Mouse (Mus musculus): Measurements from ENCODE around the gene Ltbr. TPM values are rescaled to one million over a fixed set of nuclear protein-coding genes. Genes with fewer than 3 reads are reported as not detected.

Gene Ltbr
- polyA plus RNA-seq, 1 experiment from 2014 or later: 14.0 TPM

Other genes starting within 250 kb of the Ltbr start
- 0.31 TPM in 1 of 2 replicates, not detected in the other for gene Lpar5, start 246.0 kb downstream of the Ltbr start, polyA plus RNA-seq (2016; fragmentation: Nextera tagmentation; extraction: Ambion mirVana)
- 120 and 124 TPM in 2 replicates for gene Chd4, start 217.9 kb downstream of the Ltbr start, polyA plus RNA-seq (2016; fragmentation: Nextera tagmentation; extraction: Ambion mirVana)
- gene Nop2, start 182.0 kb downstream of the Ltbr start, polyA plus RNA-seq (2016; fragmentation: Nextera tagmentation; extraction: Ambion mirVana): 62.9 and 63.6 TPM in 2 replicates
- gene Iffo1, start 168.6 kb downstream of the Ltbr start, polyA plus RNA-seq (2016; fragmentation: Nextera tagmentation; extraction: Ambion mirVana): 15.9 and 16.0 TPM in 2 replicates
- gene Gapdh, start 147.4 kb downstream of the Ltbr start, polyA plus RNA-seq (2016; fragmentation: Nextera tagmentation; extraction: Ambion mirVana): 2,231 and 2,319 TPM in 2 replicates
- 221 and 246 TPM in 2 replicates for gene Ncapd2, start 122.2 kb downstream of the Ltbr start, polyA plus RNA-seq (2016; fragmentation: Nextera tagmentation; extraction: Ambion mirVana)
- 192 and 193 TPM in 2 replicates for gene Mrpl51, start 122.1 kb downstream of the Ltbr start, polyA plus RNA-seq (2016; fragmentation: Nextera tagmentation; extraction: Ambion mirVana)
- 5.5 and 6.0 TPM in 2 replicates for gene Vamp1, start 98.3 kb downstream of the Ltbr start, polyA plus RNA-seq (2016; fragmentation: Nextera tagmentation; extraction: Ambion mirVana)
- gene Tapbpl, start 82.0 kb downstream of the Ltbr start, polyA plus RNA-seq (2016; fragmentation: Nextera tagmentation; extraction: Ambion mirVana): 1.5 and 2.1 TPM in 2 replicates
- gene Cd27, start 76.9 kb downstream of the Ltbr start, polyA plus RNA-seq (2016; fragmentation: Nextera tagmentation; extraction: Ambion mirVana): 1.6 and 1.8 TPM in 2 replicates
- gene Tuba3a, start 27.8 kb downstream of the Ltbr start, polyA plus RNA-seq (2016; fragmentation: Nextera tagmentation; extraction: Ambion mirVana): not detected in 2 replicates
- 0.24 and 0.49 TPM in 2 replicates for gene Scnn1a, start 6.8 kb upstream of the Ltbr start, polyA plus RNA-seq (2016; fragmentation: Nextera tagmentation; extraction: Ambion mirVana)
- 16.6 and 19.3 TPM in 2 replicates for gene Tnfrsf1a, start 35.5 kb upstream of the Ltbr start, polyA plus RNA-seq (2016; fragmentation: Nextera tagmentation; extraction: Ambion mirVana)
- gene Plekhg6, start 66.9 kb upstream of the Ltbr start, polyA plus RNA-seq (2016; fragmentation: Nextera tagmentation; extraction: Ambion mirVana): 0.05 and 0.09 TPM in 2 replicates
- 44.2 and 45.3 TPM in 2 replicates for gene Cd9, start 180.9 kb upstream of the Ltbr start, polyA plus RNA-seq (2016; fragmentation: Nextera tagmentation; extraction: Ambion mirVana)
- gene Vwf, start 232.9 kb upstream of the Ltbr start, polyA plus RNA-seq (2016; fragmentation: Nextera tagmentation; extraction: Ambion mirVana): 7.9 and 10.3 TPM in 2 replicates

All from forebrain, embryonic 12.5 days (tissue).